Mouse (Mus musculus) gastrocnemius, adult 2 months (tissue): ENCODE results near the gene Park7. TPM values are rescaled to one million over a fixed set of nuclear protein-coding genes. Genes with fewer than 3 reads are reported as not detected.

Experiments used
- DNase-seq: peaks from one replicate; pipeline ENCODE4 v3.0.0; 2022
- H3K27ac ChIP-seq: fragments of 200-600 bp; 2 replicates; pipeline ENCODE4 v1.8.1; 2022; ENCODE audit warnings: mild to moderate bottlenecking
- H3K4me3 ChIP-seq: fragments of 200-600 bp; 2 replicates; pipeline ENCODE4 v1.8.1; 2022; ENCODE audit warnings: mild to moderate bottlenecking, moderate library complexity
- CTCF ChIP-seq: fragments of 200-600 bp; IDR thresholded peaks from 2 replicates; pipeline ENCODE4 v1.8.1; 2022; ENCODE audit warnings: antibody characterized with exemption, mild to moderate bottlenecking, moderate library complexity
- intact Hi-C: fragments of 180-260 bp; cut with DNase I; formaldehyde crosslinking; loops from one replicate; pipeline ENCODE4 v1.15.1; 2025
- total RNA-seq, 2 experiments: library from RNA; stranded (reverse); gene quantifications; 2 replicates each; pipeline ENCODE4 v1.2.3; 2021

The Park7 gene
- total RNA-seq, 2 experiments from 2014 or later: 579 to 815 TPM

- no peak overlapping the region for H3K4me3 ChIP-seq
- intact Hi-C loops: loop anchor here (5.0 kb wide), 1 partner anchor 70 kb away; no protein-coding TSS in a partner anchor
- peak overlapping the region; percentile 59 for H3K27ac ChIP-seq
- TF ChIP-seq CTCF: no peak
- no peak for DNase-seq
Observed at GRCm38 (mm10) chr4:150852479-150852878, 61.8 kb downstream of the Park7 start.

- intact Hi-C loops: loop anchor here (5.0 kb wide), 1 partner anchor 70 kb away; no protein-coding TSS in a partner anchor
- TF ChIP-seq CTCF: no peak
- peak overlapping the region; percentile 59 for H3K27ac ChIP-seq
- no peak overlapping the region for H3K4me3 ChIP-seq
- no peak for DNase-seq
Observed at GRCm38 (mm10) chr4:150852045-150852444, 62.2 kb downstream of the Park7 start.

- intact Hi-C loops: loop anchor here (2.0 to 5.0 kb wide), 2 partner anchors 69 to 194 kb away; no protein-coding TSS in a partner anchor
Observed at GRCm38 (mm10) chr4:150850893-150851292, 63.3 kb downstream of the Park7 start.

GRCm38 (mm10) chr4:150849964-150850363 lies 64.3 kb downstream of the Park7 start:
- DNase-seq: no peak
- Histone ChIP-seq H3K4me3 (no peak overlapping the region), H3K27ac (peak overlapping the region; percentile 41)
- intact Hi-C loops: loop anchor here (2.0 to 5.0 kb wide), 2 partner anchors 68 to 193 kb away; no protein-coding TSS in a partner anchor
- peak; percentile 75 for TF ChIP-seq CTCF

More at GRCm38 (mm10) chr4:150850893-150851292, 63.3 kb downstream of the Park7 start:
- Histone ChIP-seq H3K4me3 (no peak overlapping the region), H3K27ac (no peak overlapping the region)
- DNase-seq: no peak
- no peak for TF ChIP-seq CTCF

Other genes starting within 250 kb of the Park7 start
- gene Errfi1, start 60.5 kb downstream of the Park7 start, total RNA-seq: 10 to 100 TPM; 20.7 to 50.5 TPM
- gene Tnfrsf9, start 125 bp upstream of the Park7 start, total RNA-seq: under 1 TPM in 1 of 2 experiments, not detected in 1; 0.20 TPM
- not detected for gene Uts2, start 82.7 kb upstream of the Park7 start, total RNA-seq
- gene Per3, start 130.2 kb upstream of the Park7 start, total RNA-seq: 1 to 10 TPM; 3.6 to 9.3 TPM
- gene Vamp3, start 143.5 kb upstream of the Park7 start, total RNA-seq: 10 to 100 TPM; 53.8 to 56.3 TPM
- not detected for gene Gm13090, start 175.1 kb upstream of the Park7 start, total RNA-seq